Mouse (Mus musculus): ENCODE measurements around the gene Tbc1d22a. TPM values are rescaled to one million over a fixed set of nuclear protein-coding genes. Genes with fewer than 3 reads are reported as not detected.
"Not testable (repeated sequence)": the region's sequence is repeated elsewhere in the genome, so short reads cannot be mapped to it uniquely, and the experiment has no call there.

Gene Tbc1d22a
- polyA plus RNA-seq, 1 experiment = 34.7 TPM

GRCm38 (mm10) chr15:86171316-86171715 lies 42.9 kb upstream of the Tbc1d22a start:
- DNase-seq = no peak
- WGBS = 82% methylated on average over 12 of the region's 12 CpGs
- no peak overlapping the region for H3K4me3 ChIP-seq (replicated peaks; ENCODE audit: extremely low read depth, low read depth, low read length)
- H3K4me1 ChIP-seq (ENCODE audit: control insufficient read depth, insufficient read depth, low read length) = peaks cover 43% of the 10 kb centered on the region
- no peak for TF ChIP-seq POLR2A (IDR thresholded peaks at IDR 0.05; ENCODE audit: borderline replicate concordance, extremely low read depth, low read depth, low read length)
- no peak for TF ChIP-seq CTCF (IDR thresholded peaks at IDR 0.05; ENCODE audit: insufficient read depth, low read length)

DNA sequence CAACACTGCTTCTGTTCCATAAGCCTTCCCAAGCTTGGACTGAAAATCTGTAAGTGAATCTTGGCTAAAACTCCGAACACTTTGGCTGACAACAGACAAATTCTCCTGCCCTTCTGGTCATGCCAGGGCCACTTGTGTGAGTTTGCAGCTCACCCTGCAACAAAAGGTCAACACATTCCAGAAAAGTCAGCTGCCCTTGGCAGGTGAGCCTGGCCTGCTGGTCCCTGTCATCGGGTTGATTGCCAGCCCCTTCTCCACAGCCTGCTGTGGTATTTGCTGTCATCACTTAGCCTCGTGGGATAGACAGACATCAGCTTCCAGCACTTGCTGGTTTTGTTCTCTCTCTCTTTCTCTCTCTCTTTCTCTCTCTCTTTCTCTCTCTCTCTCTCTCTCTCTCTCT lies 42.1 kb upstream of the Tbc1d22a start:
- DNase-seq = no peak
- WGBS = 38% methylated on average over 3 of the region's 3 CpGs
- Histone ChIP-seq H3K4me1 (ENCODE audit: control insufficient read depth, insufficient read depth, low read length) (peaks cover 47% of the 10 kb centered on the region), H3K4me3 (replicated peaks; ENCODE audit: extremely low read depth, low read depth, low read length) (no peak overlapping the region)
- TF ChIP-seq CTCF (IDR thresholded peaks at IDR 0.05; ENCODE audit: insufficient read depth, low read length) = no peak

DNA sequence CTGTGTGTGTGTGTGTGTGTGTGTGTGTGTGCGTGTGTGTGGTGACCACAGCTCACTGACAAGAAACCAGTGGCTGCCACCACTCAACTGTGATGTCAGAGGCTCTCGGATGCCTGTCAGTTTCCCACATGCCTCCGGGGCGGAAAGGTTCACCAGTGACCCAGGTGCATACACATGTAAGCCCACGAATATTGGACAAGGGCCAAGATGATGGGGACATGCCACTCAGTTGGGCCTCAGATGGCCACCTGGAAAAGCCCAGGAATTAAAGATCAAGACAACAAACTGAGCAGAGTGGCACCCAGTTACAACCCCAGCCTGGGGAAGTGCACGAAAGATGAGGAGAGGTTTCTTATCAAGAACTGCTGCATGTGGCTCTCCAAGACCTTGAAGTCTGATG lies 41.7 kb upstream of the Tbc1d22a start:
- TF ChIP-seq POLR2A (IDR thresholded peaks at IDR 0.05; ENCODE audit: borderline replicate concordance, extremely low read depth, low read depth, low read length) (no peak), CTCF (IDR thresholded peaks at IDR 0.05; ENCODE audit: insufficient read depth, low read length) (no peak)
- 59% methylated on average over 6 of the region's 6 CpGs for WGBS
- Histone ChIP-seq H3K4me3 (replicated peaks; ENCODE audit: extremely low read depth, low read depth, low read length) (no peak overlapping the region), H3K4me1 (ENCODE audit: control insufficient read depth, insufficient read depth, low read length) (peaks cover 49% of the 10 kb centered on the region)
- DNase-seq = no peak

DNA sequence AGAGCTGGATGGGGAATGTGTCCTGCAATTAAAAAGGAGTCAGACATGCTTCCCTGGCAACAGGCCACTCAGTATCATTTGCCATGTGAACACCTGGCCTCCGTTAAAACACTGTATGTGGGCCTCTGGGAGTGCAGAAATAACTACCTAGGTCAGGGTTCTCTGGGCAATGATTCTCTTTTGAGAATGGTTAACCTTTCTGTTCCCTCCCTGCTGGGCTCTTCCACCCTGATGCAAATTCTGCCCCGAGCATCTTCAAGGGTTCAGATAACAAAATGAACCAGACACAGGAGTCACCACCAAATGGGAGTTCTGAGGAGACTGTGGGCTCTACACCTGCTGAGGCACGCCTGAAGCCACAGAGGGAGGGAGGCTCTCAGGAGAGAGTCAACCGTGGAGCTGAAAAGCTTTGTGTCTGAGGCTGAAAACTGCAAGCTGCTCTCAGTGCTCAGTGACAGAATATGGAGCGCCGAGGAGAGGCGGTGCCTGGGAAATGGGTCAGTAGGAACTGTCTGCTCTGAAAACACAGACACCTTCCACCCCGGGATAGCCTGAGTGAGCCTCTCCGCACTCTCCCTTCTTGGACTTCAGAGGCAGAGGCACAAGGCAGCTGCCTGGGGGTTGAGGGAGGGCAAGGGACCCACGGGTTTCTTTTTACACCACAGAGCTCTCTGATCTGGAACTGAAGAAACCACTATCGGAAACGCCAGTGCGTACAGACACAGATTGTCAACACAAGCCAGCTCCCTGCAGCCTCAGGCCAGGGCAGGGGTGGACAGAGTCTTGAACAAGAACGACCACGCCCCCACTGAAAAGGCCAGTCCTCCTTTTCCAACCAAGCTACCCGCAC lies 40.9 kb upstream of the Tbc1d22a start:
- no peak for DNase-seq
- H3K4me1 ChIP-seq (ENCODE audit: control insufficient read depth, insufficient read depth, low read length) = peaks cover 42% of the 10 kb centered on the region
- WGBS = 31% methylated on average over 16 of the region's 16 CpGs
- TF ChIP-seq CTCF (IDR thresholded peaks at IDR 0.05; ENCODE audit: insufficient read depth, low read length) = no peak
- TF ChIP-seq POLR2A (IDR thresholded peaks at IDR 0.05; ENCODE audit: borderline replicate concordance, extremely low read depth, low read depth, low read length) = no peak
- no peak overlapping the region for H3K4me3 ChIP-seq (replicated peaks; ENCODE audit: extremely low read depth, low read depth, low read length)

DNA sequence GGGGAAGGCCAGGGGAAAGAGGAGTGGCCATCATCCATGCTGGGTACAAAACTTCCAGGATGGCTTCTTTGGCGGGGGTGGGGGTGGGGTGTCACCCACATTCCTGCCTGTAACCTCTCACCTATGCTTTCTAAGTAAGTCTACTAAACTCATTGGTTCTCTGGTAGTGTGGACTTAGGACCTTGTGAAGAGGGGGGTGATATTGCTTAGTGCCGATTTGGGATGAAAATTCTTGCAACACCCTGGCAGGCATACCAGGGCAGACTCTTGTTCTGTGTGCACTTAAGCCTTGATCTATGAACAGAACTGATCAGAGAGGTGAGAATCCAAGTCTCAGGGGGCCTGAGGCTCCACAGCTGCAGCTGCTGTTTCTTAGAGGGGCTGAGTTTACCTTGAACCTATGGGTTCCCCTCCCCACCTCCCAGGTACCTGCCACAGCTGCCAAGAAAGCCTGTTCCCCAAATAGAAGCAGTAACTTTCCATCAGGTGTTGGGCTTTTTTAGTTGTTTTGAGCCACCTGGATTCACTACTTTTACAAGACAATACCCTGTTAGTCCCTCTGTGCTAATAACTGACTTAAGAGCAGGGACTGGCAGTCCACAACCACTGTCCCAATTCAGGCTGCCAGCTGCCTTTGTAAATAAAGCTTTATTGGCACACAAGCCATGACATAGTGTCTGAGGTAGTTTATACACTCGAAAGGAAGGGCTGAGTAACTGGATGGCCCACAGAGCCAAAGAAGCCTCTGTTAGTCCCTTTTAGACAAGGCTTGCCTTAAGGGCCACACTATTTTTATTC lies 38.8 kb upstream of the Tbc1d22a start:
- WGBS = 63% methylated on average over 3 of the region's 3 CpGs
- no peak for DNase-seq
- peaks cover 24% of the 10 kb centered on the region for H3K4me1 ChIP-seq (ENCODE audit: control insufficient read depth, insufficient read depth, low read length)
- TF ChIP-seq POLR2A (IDR thresholded peaks at IDR 0.05; ENCODE audit: borderline replicate concordance, extremely low read depth, low read depth, low read length) (no peak), CTCF (IDR thresholded peaks at IDR 0.05; ENCODE audit: insufficient read depth, low read length) (no peak)
- H3K4me3 ChIP-seq (replicated peaks; ENCODE audit: extremely low read depth, low read depth, low read length) = no peak overlapping the region

- no peak overlapping the region for H3K4me3 ChIP-seq (replicated peaks; ENCODE audit: extremely low read depth, low read depth, low read length)
- WGBS = 70% methylated on average over 10 of the region's 10 CpGs
- no peak for TF ChIP-seq CTCF (IDR thresholded peaks at IDR 0.05; ENCODE audit: insufficient read depth, low read length)
- TF ChIP-seq POLR2A (IDR thresholded peaks at IDR 0.05; ENCODE audit: borderline replicate concordance, extremely low read depth, low read depth, low read length) = no peak
- no peak for DNase-seq
- H3K4me1 ChIP-seq (ENCODE audit: control insufficient read depth, insufficient read depth, low read length) = peaks cover 24% of the 10 kb centered on the region
These were observed 38.1 kb upstream of the Tbc1d22a start for GRCm38 (mm10) chr15:86176166-86176565.

DNA sequence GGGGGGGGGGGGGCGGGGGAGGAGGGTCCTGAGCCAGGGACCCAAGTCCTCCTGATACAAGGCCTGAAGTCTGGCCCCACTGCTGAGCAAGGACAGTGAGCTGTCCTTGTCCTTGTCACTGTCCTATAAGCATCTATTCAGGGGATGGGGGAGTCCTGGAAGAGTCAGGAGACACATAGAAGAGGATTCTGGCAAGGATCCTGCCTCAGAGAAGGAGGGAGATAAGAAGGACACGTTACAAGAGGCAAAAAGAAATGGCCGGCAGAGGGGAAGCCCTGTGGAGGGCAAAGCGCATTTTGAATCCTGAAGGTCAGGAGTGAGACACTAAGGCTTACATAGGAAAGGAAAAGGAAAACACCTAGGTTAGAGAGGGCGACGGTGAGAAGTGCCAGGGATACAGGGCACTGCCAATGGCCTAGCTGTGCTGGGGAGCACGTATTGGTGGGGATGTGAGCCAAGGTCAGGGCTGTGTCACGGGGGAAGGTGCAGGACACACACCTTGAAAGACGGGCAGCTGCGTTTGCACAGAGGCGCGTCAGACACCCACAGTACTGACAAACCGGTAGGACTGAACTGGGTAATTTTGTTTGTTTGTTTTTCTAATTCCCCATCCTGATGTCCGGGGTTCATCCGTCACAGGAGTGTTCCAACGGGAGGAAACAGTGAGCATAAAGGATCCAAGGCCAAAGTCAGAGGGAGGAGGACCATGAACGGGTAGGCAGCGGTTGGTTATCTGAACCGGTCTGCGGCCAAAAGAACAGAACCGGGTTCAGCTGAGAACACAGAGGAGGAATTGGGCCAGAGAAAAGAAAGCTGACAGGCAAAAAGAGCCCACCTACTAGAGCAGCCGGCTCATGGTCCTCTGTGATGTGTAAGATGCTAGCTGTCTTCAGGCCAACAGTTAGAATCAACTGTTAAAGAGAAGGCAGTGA lies 37.2 kb upstream of the Tbc1d22a start:
- peaks cover 27% of the 10 kb centered on the region for H3K4me1 ChIP-seq (ENCODE audit: control insufficient read depth, insufficient read depth, low read length)
- WGBS = 37% methylated on average over 21 of the region's 22 CpGs
- DNase-seq = no peak
- TF ChIP-seq POLR2A (IDR thresholded peaks at IDR 0.05; ENCODE audit: borderline replicate concordance, extremely low read depth, low read depth, low read length) (no peak), CTCF (IDR thresholded peaks at IDR 0.05; ENCODE audit: insufficient read depth, low read length) (no peak)
- H3K4me3 ChIP-seq (replicated peaks; ENCODE audit: extremely low read depth, low read depth, low read length) = no peak overlapping the region

DNA sequence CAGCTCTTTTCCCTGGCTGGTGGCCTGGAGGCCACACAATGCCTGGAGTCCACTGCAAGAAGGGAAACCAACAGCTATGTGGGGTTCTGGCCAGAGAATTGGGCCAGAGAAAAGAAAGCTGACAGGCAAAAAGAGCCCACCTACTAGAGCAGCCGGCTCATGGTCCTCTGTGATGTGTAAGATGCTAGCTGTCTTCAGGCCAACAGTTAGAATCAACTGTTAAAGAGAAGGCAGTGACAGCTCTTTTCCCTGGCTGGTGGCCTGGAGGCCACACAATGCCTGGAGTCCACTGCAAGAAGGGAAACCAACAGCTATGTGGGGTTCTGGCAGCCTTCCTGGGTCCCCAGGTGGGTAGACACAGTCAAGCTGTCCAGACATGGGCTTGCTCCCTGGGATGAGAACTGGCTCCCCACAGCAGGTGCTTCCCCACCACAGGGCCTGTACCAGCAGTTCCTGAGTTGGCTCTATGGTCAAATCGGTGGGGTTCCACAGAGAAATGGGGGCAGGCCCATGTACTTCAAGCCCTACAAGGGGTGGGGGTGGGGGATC lies 36.5 kb upstream of the Tbc1d22a start:
- not testable (repeated sequence) for DNase-seq
- WGBS = 55% methylated on average over 2 of the region's 2 CpGs

GRCm38 (mm10) chr15:86178594-86178993 lies 35.7 kb upstream of the Tbc1d22a start:
- WGBS = 83% methylated on average over 6 of the region's 6 CpGs
- Histone ChIP-seq H3K4me3 (replicated peaks; ENCODE audit: extremely low read depth, low read depth, low read length) (no peak overlapping the region), H3K4me1 (ENCODE audit: control insufficient read depth, insufficient read depth, low read length) (peaks cover 27% of the 10 kb centered on the region)
- DNase-seq = no peak
- TF ChIP-seq CTCF (IDR thresholded peaks at IDR 0.05; ENCODE audit: insufficient read depth, low read length) = no peak

More for the DNA sequence above, 36.5 kb upstream of the Tbc1d22a start:
- not testable (repeated sequence) for H3K4me3 ChIP-seq (replicated peaks; ENCODE audit: extremely low read depth, low read depth, low read length)
- peaks cover 27% of the 10 kb centered on the region for H3K4me1 ChIP-seq (ENCODE audit: control insufficient read depth, insufficient read depth, low read length)
